Mouse (Mus musculus) lung, postnatal 10 days (tissue): Measurements from ENCODE around the gene Csdc2.

Experiments used
- DNase-seq: peaks from one replicate; pipeline ENCODE4 v3.0.0; 2021

Csdc2 gene

DNA sequence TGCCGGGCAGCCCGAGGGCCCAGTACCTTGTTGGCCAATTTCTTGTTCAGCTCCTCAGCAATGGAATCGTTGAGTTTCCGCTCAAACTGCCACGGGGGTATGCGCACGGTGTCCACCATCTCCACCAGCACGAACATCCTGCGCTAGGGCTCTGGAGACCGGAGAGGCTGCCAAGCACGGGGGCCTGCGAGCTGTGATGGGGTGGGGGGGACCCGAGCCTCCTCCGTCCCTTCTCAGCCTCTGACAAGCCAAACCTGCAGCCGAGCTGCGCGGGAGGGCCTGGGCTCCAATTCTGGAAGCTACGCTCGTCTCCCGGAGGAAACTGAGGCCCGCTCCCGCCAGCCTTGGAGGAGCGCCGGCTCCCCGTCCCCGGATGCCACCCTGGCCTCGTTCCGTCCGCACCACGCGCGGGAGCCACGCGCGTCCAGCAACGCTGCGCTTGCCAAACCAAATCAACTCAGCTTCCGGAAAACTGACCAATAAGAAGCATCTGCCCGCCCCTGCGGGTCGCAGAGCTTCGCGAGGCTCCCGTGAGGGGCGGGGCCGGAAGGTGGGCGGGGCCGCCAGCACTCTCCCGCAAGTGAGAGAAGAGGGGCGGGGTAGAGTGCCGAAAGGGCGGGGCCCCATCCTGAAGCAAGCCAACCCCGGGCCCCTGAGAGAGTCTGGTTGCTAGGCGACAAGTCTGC, 10.7 kb upstream of the Csdc2 start, which contains the start of gene Polr3h:
Gene Polr3h, minus strand, starts transcription at position 481 of the 686 bp plus-strand sequence.
- DNase-seq, result peak; percentile 99

DNA sequence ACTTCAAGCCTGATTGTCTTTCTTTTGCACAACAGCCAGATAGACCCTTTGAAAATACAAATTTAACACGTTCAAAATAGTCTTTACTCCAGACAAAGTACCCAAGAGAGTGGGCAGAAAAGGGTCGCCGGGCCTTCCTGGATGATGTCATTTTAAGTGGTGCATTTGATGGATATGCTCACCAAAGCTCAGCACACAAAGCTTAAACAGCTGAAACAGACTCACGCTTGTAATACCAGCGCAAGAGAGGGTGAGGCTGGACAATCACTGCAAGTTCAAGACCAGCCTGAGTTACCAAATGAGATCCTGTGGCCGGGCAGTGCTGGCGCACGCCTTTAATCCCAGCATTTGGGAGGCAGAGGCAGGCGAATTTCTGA, 10.1 kb upstream of the Csdc2 start:
- no peak for DNase-seq

GRCm38 (mm10) chr15:81927741-81928140, 8.8 kb upstream of the Csdc2 start:
- no peak for DNase-seq

DNA sequence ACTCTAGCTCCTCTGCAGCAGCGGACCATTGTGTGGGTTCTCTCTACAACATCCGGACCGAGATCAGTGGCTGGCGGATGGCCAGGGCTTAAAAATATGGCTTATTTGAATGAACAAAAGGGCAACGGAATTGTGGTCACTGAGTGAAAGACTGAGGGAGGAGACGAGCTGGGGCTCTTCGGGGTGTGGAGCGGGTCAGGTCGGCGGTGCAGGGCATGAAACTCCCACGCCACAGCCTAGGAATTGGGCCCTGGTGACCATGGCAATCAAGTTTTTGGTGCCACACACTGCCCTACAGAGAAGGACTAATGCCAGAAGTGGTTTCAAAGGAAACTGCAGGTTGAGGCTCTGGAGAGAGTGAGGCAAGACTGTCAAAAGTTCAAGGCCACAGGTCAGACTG, 8.3 kb upstream of the Csdc2 start:
- DNase-seq, result peak; percentile 81

DNA sequence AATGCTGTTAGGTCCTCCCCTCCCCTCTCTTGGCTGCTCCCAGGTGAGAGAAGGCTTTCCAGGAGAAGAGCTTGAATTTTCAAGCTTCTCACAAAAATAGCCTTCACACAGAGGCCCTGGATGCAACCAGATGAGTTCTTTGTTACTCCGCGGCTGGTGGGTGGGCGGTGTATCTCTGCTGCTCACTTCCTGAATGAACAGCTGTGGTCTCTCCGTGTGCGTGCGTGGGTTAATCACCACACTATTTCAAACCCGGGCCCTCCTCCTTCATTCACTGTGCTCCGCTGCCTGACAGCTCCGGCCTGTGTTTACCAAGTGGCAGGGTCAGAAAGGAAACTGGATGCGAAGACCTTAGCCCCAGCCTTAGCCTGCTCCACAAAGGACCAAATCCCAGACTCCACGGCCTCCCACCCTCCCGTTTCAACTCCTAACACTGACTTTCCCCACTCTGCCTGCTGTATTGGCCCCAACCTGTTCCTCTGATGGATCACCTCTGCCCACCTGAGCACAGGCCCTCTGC, 3.5 kb upstream of the Csdc2 start:
- peak; percentile 42 for DNase-seq

DNA sequence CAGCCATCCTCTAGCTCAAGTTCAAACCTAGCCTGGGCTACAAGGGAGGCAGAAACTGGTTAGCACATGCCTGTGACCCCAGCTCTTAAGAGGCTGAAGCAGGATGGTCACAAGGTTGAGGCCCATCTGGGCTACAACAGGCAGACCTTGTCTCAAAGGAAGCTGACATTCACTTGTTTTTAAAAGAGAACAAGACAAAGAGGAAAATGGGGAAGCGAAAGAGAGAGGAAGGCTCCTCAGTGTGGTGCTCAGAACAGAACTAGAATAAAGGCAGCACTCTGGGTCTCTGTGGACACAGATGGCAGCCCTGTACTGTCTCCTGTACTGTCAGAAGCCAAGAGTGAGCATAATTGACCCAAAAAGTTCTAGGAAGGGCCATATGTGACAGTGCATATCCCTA, 2.6 kb upstream of the Csdc2 start:
- DNase-seq, result no peak

- peak; percentile 47 for DNase-seq
These were observed 506 bp upstream of the Csdc2 start for GRCm38 (mm10) chr15:81935869-81936637.

- peak; percentile 66 for DNase-seq
These were observed 776 bp downstream of the Csdc2 start for GRCm38 (mm10) chr15:81937098-81937972.

GRCm38 (mm10) chr15:81938246-81938645, 1.7 kb downstream of the Csdc2 start:
- peak; percentile 60 for DNase-seq

DNA sequence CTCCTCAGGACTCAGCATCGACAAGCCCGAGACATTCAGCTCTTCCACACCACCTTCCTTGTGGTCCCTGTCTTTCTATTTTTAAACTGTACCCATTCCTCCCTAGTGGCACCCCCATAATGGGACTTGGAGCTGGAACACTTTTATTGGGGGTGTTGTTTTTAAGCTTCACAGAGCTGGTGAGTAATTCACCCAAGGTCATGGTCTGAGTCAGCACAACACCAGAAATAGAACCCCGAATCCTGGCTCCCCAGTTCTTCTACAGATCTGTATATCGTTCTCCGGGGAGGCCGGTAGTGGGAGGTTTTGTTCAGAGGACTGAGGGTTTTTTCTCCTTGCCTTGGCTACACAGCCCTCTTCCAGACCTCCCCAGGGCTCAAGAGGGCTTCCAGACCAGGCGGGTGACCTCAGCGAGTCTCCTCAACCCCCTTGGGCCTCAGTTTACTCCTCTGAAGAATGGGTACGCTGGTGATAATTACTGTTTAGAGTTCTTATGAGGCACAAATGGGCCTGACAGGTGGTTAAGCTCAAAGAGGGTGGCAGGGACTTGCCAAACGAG, 2.7 kb downstream of the Csdc2 start:
- DNase-seq, result no peak

DNA sequence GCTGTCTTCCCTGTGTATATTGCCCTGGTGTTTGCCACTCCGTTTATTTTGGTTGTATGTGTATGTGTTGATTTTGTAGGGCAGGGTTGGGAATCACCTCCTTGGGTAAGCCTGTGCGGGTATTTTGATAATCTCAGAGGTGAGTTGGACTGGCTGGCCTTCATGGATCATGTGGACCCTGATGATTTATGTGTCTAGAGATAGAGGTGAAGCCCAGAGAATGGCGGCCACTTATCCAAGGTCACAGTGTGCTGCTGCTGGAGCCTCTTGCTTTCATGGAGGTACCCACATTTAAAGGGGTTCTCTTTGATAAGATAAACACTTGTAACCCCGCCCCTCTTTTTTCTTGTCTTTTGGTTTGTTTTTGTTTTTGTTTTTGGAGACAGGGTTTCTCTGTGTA, 3.2 kb downstream of the Csdc2 start:
- DNase-seq, result no peak

- DNase-seq, result no peak
These were observed 3.7 kb downstream of the Csdc2 start for GRCm38 (mm10) chr15:81940219-81940618.

- DNase-seq, result no peak
These were observed 4.5 kb downstream of the Csdc2 start for GRCm38 (mm10) chr15:81941010-81941409.

DNA sequence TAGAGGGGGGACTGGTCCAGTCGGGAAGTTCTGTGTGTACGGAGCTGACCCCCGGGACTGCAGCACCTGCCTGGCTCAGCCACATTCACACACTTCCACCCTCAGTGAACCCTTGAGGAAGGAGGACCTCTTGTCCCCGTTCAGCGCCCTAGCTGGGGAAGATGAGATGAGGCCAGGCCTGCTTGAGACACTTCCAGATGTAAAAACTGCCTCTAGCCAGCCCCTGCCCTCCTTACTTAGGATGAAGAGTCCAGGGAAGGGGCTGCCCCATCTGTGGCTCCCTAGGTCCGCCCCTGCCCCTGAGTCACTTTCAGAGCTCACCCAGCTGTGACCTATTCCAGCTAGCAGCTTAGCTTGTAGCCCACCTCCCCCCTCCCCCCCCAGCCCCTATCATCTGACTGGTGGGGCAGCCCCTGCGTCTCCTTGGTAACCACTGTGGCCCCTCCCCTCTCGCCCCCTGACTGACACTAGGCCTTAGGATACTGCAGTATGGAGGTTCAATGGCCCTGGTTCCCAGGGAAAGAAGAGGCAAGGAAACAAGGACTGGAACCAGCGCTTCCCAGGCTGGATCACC, 6.7 kb downstream of the Csdc2 start:
- no peak for DNase-seq

- DNase-seq, result no peak
These were observed 12.5 kb downstream of the Csdc2 start for GRCm38 (mm10) chr15:81949076-81949475.

DNA sequence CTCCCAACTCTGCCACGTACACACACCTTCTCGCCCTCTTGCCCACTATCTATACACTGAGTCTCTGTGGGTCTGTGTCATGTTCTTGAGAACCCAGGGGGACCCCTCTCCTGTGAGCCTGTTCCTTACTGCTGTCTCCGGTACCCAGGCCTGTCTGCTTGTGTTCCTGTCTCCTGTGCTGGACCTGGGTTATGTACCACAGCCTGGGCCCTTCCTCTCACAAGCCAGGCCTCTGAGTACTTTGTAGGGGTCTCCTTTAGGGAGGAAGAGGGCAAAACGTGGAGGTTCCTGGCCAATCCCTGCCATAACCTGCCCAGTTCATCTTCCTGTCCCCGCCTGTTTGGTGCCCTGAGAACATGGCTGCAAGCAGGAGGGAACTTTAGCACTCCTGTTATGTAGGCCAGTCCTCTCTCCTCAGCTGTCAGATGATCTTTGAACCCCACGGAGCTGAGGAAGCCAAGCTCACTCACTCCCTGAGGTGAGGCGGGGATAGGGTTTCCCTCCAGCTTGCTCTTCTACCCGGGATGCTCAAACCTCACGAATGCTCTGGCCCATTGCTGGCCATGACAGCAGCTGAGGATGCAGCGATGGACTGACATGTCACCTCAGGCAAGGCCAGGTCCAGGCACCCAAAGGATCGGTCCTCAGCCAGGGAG, 13.0 kb downstream of the Csdc2 start:
- DNase-seq, result no peak

GRCm38 (mm10) chr15:81950716-81951115, 14.2 kb downstream of the Csdc2 start:
- DNase-seq, result no peak

- no peak for DNase-seq
These were observed 14.6 kb downstream of the Csdc2 start for GRCm38 (mm10) chr15:81951159-81951558.

- no peak for DNase-seq
These were observed 15.8 kb downstream of the Csdc2 start for GRCm38 (mm10) chr15:81952310-81952709.

DNA sequence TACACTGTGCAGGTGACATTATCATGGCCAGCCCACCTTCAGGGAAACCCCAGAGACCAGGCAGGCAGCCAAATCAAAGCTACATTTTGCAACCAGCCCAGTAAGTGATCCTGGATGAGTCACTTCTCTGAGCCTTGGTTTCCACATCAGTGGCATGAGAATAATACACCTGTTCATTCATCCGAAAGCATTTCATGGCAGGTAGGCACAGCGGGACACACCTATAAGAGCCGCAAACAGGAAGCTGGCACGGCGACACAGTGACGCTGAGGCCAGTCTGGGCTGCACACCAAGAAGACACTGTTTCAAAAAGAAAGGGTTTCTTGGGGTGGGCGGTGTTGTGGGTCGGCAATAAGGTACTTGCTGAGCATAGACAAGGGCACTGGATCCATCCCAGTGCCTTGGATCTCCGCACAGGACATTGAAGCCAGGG, 17.6 kb downstream of the Csdc2 start:
- no peak for DNase-seq

DNA sequence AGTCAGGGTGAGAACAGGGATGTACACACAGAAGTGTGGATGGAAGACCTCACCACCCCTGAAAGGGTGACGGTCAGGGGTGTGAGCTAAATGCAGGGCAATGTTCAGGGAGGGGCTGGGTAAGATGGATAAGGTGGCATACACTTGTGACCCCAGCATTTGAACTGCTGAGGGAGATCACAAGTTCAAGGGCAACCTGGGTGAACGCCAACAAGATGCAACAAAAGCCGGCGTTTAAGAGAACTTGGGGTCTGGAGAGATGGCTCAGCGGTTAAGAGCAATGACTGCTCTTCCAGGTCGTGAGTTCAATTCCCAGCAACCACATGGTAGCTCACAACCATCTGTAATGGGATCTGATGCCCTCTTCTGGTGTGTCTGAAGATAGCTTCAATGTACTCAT, 18.2 kb downstream of the Csdc2 start:
- DNase-seq, result no peak

- no peak for DNase-seq
These were observed 18.9 kb downstream of the Csdc2 start for GRCm38 (mm10) chr15:81955414-81955813.
